Mouse (Mus musculus): ENCODE results near the gene Mindy4. TPM values are rescaled to one million over a fixed set of nuclear protein-coding genes. Genes with fewer than 3 reads are reported as not detected.
A peak's percentile ranks its signal among the peaks of the same experiment; 100 is the strongest.

Mindy4 gene
- total RNA-seq, 2 experiments from 2014 or later: 2.6 to 3.7 TPM

GRCm38 (mm10) chr6:55193171-55193570 is 10.0 kb upstream of the Mindy4 start:
- intact Hi-C loops (cut with DNase I; ENCODE audit: low total_unique reads): no loop called here
- DNase-seq: no peak

DNA sequence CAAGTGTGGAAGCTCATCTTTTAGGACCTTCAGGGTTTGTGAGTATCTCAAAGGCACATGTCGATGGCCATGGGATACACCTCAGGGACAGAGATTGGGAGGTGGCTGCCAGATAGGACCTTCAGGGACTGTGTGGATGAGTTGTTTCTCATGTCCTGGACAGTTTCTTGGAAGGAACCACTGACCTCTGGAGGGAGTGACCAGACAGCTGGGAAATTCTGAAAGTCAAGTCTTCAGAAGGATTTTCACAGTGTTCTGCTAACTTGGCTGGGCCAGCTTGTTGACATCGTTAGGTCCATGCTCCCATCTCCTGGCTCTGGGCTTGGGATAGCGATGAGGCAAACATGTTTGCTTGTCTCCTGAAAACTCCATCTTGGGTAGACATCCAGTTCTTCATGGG is 4.1 kb upstream of the Mindy4 start:
- DNase-seq: peak; percentile 19
- intact Hi-C loops (cut with DNase I; ENCODE audit: low total_unique reads): no loop called here

- intact Hi-C loops (cut with DNase I; ENCODE audit: low total_unique reads): no loop called here
- no peak for DNase-seq
These were observed 748 bp downstream of the Mindy4 start for GRCm38 (mm10) chr6:55203931-55204330.

DNA sequence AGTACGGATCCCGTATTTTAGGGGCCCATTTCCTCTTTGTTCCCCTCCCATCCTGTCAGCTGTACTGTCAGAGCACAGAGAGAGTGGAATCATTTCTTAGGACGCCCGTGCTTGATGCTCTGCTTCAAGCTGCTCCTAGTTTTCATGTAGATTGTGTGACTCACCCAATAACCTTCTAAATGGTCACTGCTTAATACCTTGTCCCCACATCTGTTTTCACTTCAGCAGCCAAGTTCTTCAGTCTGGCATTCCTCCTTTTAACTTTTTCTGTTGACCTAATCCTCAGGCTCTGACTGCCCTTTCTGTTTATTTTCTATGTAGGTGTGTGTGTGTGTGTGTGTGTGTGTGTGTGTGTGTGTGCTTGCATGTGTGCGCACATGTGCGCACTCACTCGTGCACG is 4.6 kb downstream of the Mindy4 start:
- no peak for DNase-seq
- intact Hi-C loops (cut with DNase I; ENCODE audit: low total_unique reads): no loop called here

DNA sequence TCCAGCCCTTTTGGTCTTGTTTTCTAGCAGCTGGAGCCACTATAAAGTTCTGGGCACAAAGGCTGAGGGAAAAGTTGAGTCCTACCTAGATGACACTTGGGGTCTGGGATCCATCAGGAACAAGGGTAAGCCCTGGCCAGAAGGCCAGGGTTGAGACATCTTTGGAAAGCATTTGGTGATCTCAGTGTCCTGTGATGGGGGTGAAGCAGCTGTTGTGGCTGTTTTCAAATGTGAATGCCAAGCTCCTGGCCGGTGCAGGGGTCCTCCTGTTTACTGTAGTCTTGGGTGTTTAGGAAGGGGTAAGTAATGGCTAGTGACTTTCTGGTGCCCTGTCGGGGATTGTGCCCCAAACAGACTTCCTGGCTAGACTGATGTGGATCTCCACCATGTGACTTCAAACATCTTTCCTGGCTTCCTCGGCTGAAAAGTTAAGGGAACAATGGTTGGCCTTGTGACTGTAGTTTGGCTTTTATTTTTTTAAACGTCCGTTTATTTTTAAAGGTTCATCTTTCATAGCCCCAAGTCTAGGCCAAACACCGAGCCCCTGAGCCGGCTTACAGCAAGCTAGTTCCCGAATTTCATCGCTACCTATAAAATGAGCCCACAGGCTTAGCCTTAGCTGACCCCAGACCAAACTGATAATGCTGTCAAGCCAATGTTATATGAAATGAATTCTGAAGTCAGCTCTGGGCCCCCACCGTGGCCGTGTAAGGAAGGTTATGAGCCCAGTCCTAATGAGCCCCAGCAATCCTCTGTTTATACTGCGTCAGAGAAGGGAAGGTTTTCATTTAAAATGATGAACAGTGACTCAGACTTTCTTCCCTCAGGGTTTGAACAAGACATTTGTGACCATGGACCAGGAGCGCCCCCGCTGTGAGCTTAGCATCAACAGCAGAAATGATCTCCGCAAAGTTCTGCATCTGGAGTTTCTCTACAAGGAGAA is 7.5 kb downstream of the Mindy4 start:
- DNase-seq: peak; percentile 29
- intact Hi-C loops (cut with DNase I; ENCODE audit: low total_unique reads): no loop called here

GRCm38 (mm10) chr6:55214541-55214940 is 11.4 kb downstream of the Mindy4 start:
- intact Hi-C loops (cut with DNase I; ENCODE audit: low total_unique reads): no loop called here

DNA sequence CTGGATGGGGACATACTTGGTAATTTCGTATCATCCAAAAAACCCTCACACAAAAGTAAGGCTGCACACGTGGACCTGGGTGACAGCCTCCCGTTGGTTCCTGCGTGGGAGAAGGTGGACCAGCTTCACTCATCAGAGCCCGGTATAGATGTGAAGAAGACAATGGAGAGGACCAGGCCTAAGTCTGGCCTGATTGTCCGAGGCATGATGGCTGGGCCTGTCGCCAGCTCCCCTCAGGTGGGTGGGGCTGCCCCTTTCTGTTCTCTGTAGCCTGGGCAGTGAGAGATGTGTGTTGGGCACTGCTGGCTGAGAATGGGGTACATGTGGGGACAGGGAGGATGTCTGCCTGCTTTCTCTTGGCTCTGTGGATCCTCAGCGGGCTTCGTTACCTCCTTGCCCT is 15.0 kb downstream of the Mindy4 start:
- intact Hi-C loops (cut with DNase I; ENCODE audit: low total_unique reads): loop anchor here (5.0 kb wide), 1 partner anchor 284 kb away; no protein-coding TSS in a partner anchor
- no peak for DNase-seq

More at GRCm38 (mm10) chr6:55214541-55214940, 11.4 kb downstream of the Mindy4 start:
- DNase-seq: peak; percentile 49

GRCm38 (mm10) chr6:55223986-55224385 is 20.8 kb downstream of the Mindy4 start:
- no peak for DNase-seq
- intact Hi-C loops (cut with DNase I; ENCODE audit: low total_unique reads): no loop called here

GRCm38 (mm10) chr6:55230048-55230447 is 26.9 kb downstream of the Mindy4 start:
- intact Hi-C loops (cut with DNase I; ENCODE audit: low total_unique reads): loop anchor here (5.0 kb wide), 1 partner anchor 277 kb away; no protein-coding TSS in a partner anchor
- no peak for DNase-seq

- intact Hi-C loops (cut with DNase I; ENCODE audit: low total_unique reads): loop anchor here (2.0 to 5.0 kb wide), 2 partner anchors 153 to 275 kb away; no protein-coding TSS in a partner anchor
- DNase-seq: no peak
These were observed 28.9 kb downstream of the Mindy4 start for GRCm38 (mm10) chr6:55232101-55232500.

GRCm38 (mm10) chr6:55232524-55233264 is 29.5 kb downstream of the Mindy4 start:
- no peak for DNase-seq
- intact Hi-C loops (cut with DNase I; ENCODE audit: low total_unique reads): loop anchor here (2.0 to 5.0 kb wide), 2 partner anchors 152 to 275 kb away; no protein-coding TSS in a partner anchor

- intact Hi-C loops (cut with DNase I; ENCODE audit: low total_unique reads): loop anchor here (2.0 to 5.0 kb wide), 2 partner anchors 151 to 274 kb away; no protein-coding TSS in a partner anchor
These were observed 30.1 kb downstream of the Mindy4 start for GRCm38 (mm10) chr6:55233326-55233725.

GRCm38 (mm10) chr6:55234636-55235035 is 31.5 kb downstream of the Mindy4 start:
- DNase-seq: no peak
- intact Hi-C loops (cut with DNase I; ENCODE audit: low total_unique reads): loop anchor here (5.0 kb wide), 1 partner anchor 273 kb away; no protein-coding TSS in a partner anchor

More at GRCm38 (mm10) chr6:55233326-55233725, 30.1 kb downstream of the Mindy4 start:
- no peak for DNase-seq

DNA sequence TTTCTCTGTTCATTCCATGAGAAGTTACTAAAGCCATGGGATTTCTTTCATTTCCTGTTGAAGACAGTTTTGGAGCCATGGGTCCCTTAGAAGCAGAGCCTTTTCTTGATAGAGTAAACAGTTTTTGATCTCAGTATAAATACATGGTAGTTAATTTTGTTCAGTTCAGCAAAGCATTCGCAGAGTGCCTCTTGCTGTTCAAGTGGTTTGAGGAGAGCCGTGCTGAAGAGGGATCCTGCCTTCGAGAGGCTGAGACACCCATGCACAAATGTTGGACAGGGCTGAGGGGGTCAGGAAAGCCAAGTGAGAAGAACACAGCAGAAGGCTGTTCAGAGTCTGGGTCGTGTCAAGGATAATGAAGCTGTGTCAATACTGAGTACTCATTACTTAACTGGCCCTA is 32.5 kb downstream of the Mindy4 start:
- intact Hi-C loops (cut with DNase I; ENCODE audit: low total_unique reads): no loop called here
- DNase-seq: no peak

- intact Hi-C loops (cut with DNase I; ENCODE audit: low total_unique reads): no loop called here
- no peak for DNase-seq
These were observed 36.7 kb downstream of the Mindy4 start for GRCm38 (mm10) chr6:55239931-55240330.

DNA sequence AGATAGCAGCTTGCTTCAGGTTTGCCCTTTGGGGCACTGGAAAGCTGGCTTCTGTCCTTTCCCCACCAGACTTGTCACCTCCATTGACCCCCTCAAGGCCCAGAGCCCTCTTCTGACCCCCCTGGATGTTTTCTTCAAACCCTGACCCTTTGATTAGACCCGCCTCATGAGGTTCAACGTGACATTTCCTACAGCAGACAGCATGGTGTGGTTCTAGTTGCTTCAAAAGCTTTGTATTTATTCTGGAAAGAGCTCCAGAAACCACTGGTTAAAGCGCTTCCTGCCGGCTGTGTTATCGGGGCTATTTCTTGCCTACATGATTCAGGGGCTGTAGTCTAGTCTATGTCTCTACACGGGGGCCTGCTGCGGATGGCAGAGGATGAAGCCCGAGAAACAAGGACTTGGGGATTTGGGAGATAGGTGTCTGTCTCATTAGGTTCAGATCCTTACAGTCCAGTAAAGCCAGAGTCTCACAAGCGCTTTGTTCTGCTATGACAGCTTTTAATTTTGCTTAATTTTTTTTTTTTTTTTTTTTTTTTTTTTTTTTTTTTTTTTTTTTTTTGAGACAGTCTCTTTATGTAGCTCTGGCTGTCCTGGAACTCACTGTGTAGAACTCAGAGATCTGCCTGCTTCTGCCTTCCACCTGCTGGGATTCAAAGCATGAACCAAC is 37.5 kb downstream of the Mindy4 start:
- intact Hi-C loops (cut with DNase I; ENCODE audit: low total_unique reads): no loop called here
- DNase-seq: no peak

GRCm38 (mm10) chr6:55241479-55241878 is 38.3 kb downstream of the Mindy4 start:
- no peak for DNase-seq
- intact Hi-C loops (cut with DNase I; ENCODE audit: low total_unique reads): no loop called here

DNA sequence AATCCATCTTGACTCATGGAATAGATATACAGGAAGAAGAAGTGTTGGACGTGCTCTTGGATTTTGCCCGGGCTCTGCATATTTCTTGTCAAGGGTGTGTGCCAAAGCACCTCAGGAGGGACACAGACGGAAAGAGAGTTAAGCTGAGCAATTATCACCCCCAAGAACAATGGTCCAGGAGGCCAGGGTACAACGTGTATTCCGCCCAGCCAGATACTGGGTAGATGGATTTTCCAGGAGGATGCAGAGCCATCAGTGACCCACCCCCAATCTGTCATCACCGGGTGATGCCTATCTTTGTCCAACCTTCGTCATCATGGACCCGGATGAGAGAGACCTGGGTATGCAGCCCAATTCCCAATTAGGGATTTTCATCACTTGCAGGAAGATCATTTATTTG is 42.5 kb downstream of the Mindy4 start:
- intact Hi-C loops (cut with DNase I; ENCODE audit: low total_unique reads): no loop called here
- no peak for DNase-seq

DNA sequence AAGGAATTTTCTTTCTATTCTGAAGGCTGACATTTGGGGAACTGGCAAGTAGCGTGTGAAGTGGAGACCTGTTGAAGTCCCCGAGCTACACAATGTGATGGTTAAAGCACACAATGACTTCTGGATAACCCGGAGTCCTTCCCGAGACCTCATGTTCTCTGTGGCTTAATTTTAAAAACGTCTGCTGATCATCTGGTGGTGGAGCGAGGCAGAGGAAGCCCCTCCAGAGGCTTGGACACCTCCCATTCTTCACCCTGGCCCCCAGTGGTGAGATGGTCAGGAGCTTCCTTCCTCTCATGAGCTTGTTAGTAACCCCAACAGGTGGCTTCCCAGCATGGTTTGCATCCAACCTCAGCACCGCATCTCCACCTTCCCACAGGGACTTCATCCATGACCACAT is 43.3 kb downstream of the Mindy4 start:
- no peak for DNase-seq
- intact Hi-C loops (cut with DNase I; ENCODE audit: low total_unique reads): no loop called here
